Mouse (Mus musculus) heart, embryonic 15.5 days (tissue): ENCODE data around the gene Bbs9. TPM values are rescaled to one million over a fixed set of nuclear protein-coding genes. Genes with fewer than 3 reads are reported as not detected.

Source experiments
- ATAC-seq: fragments of 200-750 bp; cut with Nextera tagmentation; replicated peaks from 2 replicates; pipeline ENCODE4 v1.8.0; 2017; ENCODE audit warnings: low read depth, moderate TSS enrichment; ENCODE audit not compliant: insufficient number of reproducible peaks, insufficient read depth, low FRiP score
- H3K27ac ChIP-seq: fragments of 300-500 bp; sonication (generic); 2 replicates; pipeline ENCODE4 v1.5.1; 2015; ENCODE audit warnings: mild to moderate bottlenecking, inconsistent platforms
- H3K27me3 ChIP-seq: fragments of 300-500 bp; sonication (generic); 2 replicates; pipeline ENCODE4 v1.6.1; 2015; ENCODE audit warnings: inconsistent platforms
- H3K36me3 ChIP-seq: fragments of 300-500 bp; sonication (generic); 2 replicates; pipeline ENCODE4 v1.6.1; 2015; ENCODE audit warnings: mild to moderate bottlenecking, inconsistent platforms
- H3K4me1 ChIP-seq: fragments of 300-500 bp; sonication (generic); replicated peaks from 2 replicates; pipeline ENCODE4 v1.6.1; 2015; ENCODE audit warnings: inconsistent platforms
- H3K4me2 ChIP-seq: fragments of 300-500 bp; sonication (generic); 2 replicates; pipeline ENCODE4 v1.6.1; 2015; ENCODE audit warnings: inconsistent platforms, mild to moderate bottlenecking, moderate library complexity
- H3K4me3 ChIP-seq: fragments of 300-500 bp; sonication (generic); 2 replicates; pipeline ENCODE4 v1.5.1; 2015; ENCODE audit warnings: mild to moderate bottlenecking, inconsistent platforms
- H3K9ac ChIP-seq: fragments of 300-500 bp; sonication (generic); 2 replicates; pipeline ENCODE4 v1.6.1; 2015; ENCODE audit warnings: mild to moderate bottlenecking, inconsistent platforms
- H3K9me3 ChIP-seq: fragments of 300-500 bp; sonication (generic); replicated peaks from 2 replicates; pipeline ENCODE4 v1.6.1; 2016; ENCODE audit warnings: inconsistent platforms
- WGBS: fragments of 180-500 bp; shearing (Covaris S2); methylation state at CpG from one replicate; pipeline ENCODE4 v1.1.7; 2015; ENCODE audit warnings: mixed read lengths; 5-methylcytosine and 5-hydroxymethylcytosine counted together
- polyA plus RNA-seq: library from polyadenylated mRNA; unstranded; fragments of >200 nt; fragmentation: Nextera tagmentation; extraction: Ambion mirVana; gene quantifications from 2 replicates; pipeline ENCODE4 v1.2.1, GENCODE M21; 2015

Bbs9 gene
- polyA plus RNA-seq, 1 experiment from 2014 or later, result 7.6 TPM

- ATAC-seq, result no peak
- Histone ChIP-seq H3K27ac (no peak overlapping the region), H3K4me3 (no peak overlapping the region), H3K36me3 (no peaks in the 10 kb centered on the region), H3K27me3 (no peaks in the 10 kb centered on the region), H3K9me3 (no peaks in the 10 kb centered on the region), H3K4me2 (no peak overlapping the region), H3K4me1 (peaks cover 24% of the 10 kb centered on the region), H3K9ac (no peak overlapping the region)
- WGBS, result 80% methylated on average over 6 of the region's 6 CpGs
Measured at GRCm38 (mm10) chr9:22819539-22819938, 344.0 kb downstream of the Bbs9 start.

- no peak for ATAC-seq
Measured at GRCm38 (mm10) chr9:22820646-22821185, 345.2 kb downstream of the Bbs9 start.

GRCm38 (mm10) chr9:22822770-22823169 is 347.3 kb downstream of the Bbs9 start:
- Histone ChIP-seq H3K9me3 (no peaks in the 10 kb centered on the region), H3K4me3 (no peak overlapping the region), H3K4me1 (peaks cover 10% of the 10 kb centered on the region), H3K9ac (no peak overlapping the region), H3K27me3 (no peaks in the 10 kb centered on the region), H3K36me3 (no peaks in the 10 kb centered on the region), H3K4me2 (peak overlapping the region; percentile 27; the same call in 1 of the 2 replicates), H3K27ac (no peak overlapping the region)
- WGBS, result 35% methylated on average over 5 of the region's 5 CpGs
- ATAC-seq, result no peak

More at GRCm38 (mm10) chr9:22820646-22821185, 345.2 kb downstream of the Bbs9 start:
- WGBS, result 54% methylated on average over 6 of the region's 6 CpGs
- Histone ChIP-seq H3K4me3 (no peak overlapping the region), H3K9me3 (no peaks in the 10 kb centered on the region), H3K27ac (no peak overlapping the region), H3K4me2 (no peak overlapping the region), H3K36me3 (no peaks in the 10 kb centered on the region), H3K9ac (no peak overlapping the region), H3K27me3 (no peaks in the 10 kb centered on the region), H3K4me1 (peaks cover 12% of the 10 kb centered on the region)

- WGBS, result 56% methylated on average over 3 of the region's 3 CpGs
Measured at GRCm38 (mm10) chr9:22823856-22824255, 348.3 kb downstream of the Bbs9 start.

GRCm38 (mm10) chr9:22824910-22825309 is 349.4 kb downstream of the Bbs9 start:
- H3K27me3 ChIP-seq, result no peaks in the 10 kb centered on the region
- no peak for ATAC-seq
- H3K4me2 ChIP-seq, result no peak overlapping the region
- H3K27ac ChIP-seq, result no peak overlapping the region
- H3K9me3 ChIP-seq, result no peaks in the 10 kb centered on the region
- H3K36me3 ChIP-seq, result no peaks in the 10 kb centered on the region
- no peak overlapping the region for H3K9ac ChIP-seq
- peaks cover 10% of the 10 kb centered on the region for H3K4me1 ChIP-seq
- no peak overlapping the region for H3K4me3 ChIP-seq
- 59% methylated on average over 8 of the region's 8 CpGs for WGBS

More at GRCm38 (mm10) chr9:22823856-22824255, 348.3 kb downstream of the Bbs9 start:
- Histone ChIP-seq H3K4me1 (peaks cover 10% of the 10 kb centered on the region), H3K4me2 (no peak overlapping the region), H3K27me3 (no peaks in the 10 kb centered on the region), H3K36me3 (no peaks in the 10 kb centered on the region), H3K9me3 (no peaks in the 10 kb centered on the region), H3K4me3 (no peak overlapping the region), H3K9ac (no peak overlapping the region), H3K27ac (no peak overlapping the region)
- no peak for ATAC-seq

- no peaks in the 10 kb centered on the region for H3K9me3 ChIP-seq
- ATAC-seq, result no peak
- no peak overlapping the region for H3K4me3 ChIP-seq
- no peak overlapping the region for H3K4me2 ChIP-seq
- 61% methylated on average over 3 of the region's 3 CpGs for WGBS
- no peaks in the 10 kb centered on the region for H3K27me3 ChIP-seq
- H3K27ac ChIP-seq, result no peak overlapping the region
- H3K4me1 ChIP-seq, result peaks cover 15% of the 10 kb centered on the region
- no peaks in the 10 kb centered on the region for H3K36me3 ChIP-seq
- no peak overlapping the region for H3K9ac ChIP-seq
Measured at GRCm38 (mm10) chr9:22826571-22826990, 351.1 kb downstream of the Bbs9 start.

GRCm38 (mm10) chr9:22827176-22827770 is 351.8 kb downstream of the Bbs9 start:
- 71% methylated on average over 2 of the region's 2 CpGs for WGBS
- no peaks in the 10 kb centered on the region for H3K27me3 ChIP-seq
- H3K4me3 ChIP-seq, result no peak overlapping the region
- H3K4me1 ChIP-seq, result peaks cover 12% of the 10 kb centered on the region
- H3K9ac ChIP-seq, result no peak overlapping the region
- no peaks in the 10 kb centered on the region for H3K9me3 ChIP-seq
- H3K4me2 ChIP-seq, result no peak overlapping the region
- H3K27ac ChIP-seq, result no peak overlapping the region
- no peak for ATAC-seq
- no peaks in the 10 kb centered on the region for H3K36me3 ChIP-seq

GRCm38 (mm10) chr9:22829212-22829960 is 353.9 kb downstream of the Bbs9 start:
- H3K36me3 ChIP-seq, result no peaks in the 10 kb centered on the region
- 83% methylated on average over 21 of the region's 21 CpGs for WGBS

GRCm38 (mm10) chr9:22834994-22835512 is 359.5 kb downstream of the Bbs9 start:
- H3K4me2 ChIP-seq, result no peak overlapping the region
- peaks cover 12% of the 10 kb centered on the region; the same call in 1 of the 2 replicates for H3K4me1 ChIP-seq
- no peak overlapping the region for H3K9ac ChIP-seq
- no peak overlapping the region for H3K4me3 ChIP-seq
- no peak overlapping the region for H3K27ac ChIP-seq
- no peaks in the 10 kb centered on the region for H3K27me3 ChIP-seq
- H3K9me3 ChIP-seq, result no peaks in the 10 kb centered on the region
- ATAC-seq, result no peak
- whole genome bisulfite sequencing, result 94% methylated on average over 1 of the region's 1 CpGs
- no peaks in the 10 kb centered on the region for H3K36me3 ChIP-seq

More at GRCm38 (mm10) chr9:22829212-22829960, 353.9 kb downstream of the Bbs9 start:
- Histone ChIP-seq H3K4me3 (no peak overlapping the region), H3K9me3 (no peaks in the 10 kb centered on the region), H3K4me2 (no peak overlapping the region), H3K9ac (no peak overlapping the region), H3K27me3 (no peaks in the 10 kb centered on the region), H3K4me1 (peaks cover 7% of the 10 kb centered on the region; the same call in 1 of the 2 replicates), H3K27ac (no peak overlapping the region)
- ATAC-seq, result no peak

GRCm38 (mm10) chr9:22837000-22837399 is 361.5 kb downstream of the Bbs9 start:
- no peak for ATAC-seq
- H3K9me3 ChIP-seq, result no peaks in the 10 kb centered on the region

GRCm38 (mm10) chr9:22837702-22838210 is 362.2 kb downstream of the Bbs9 start:
- Histone ChIP-seq H3K9ac (no peak overlapping the region), H3K4me3 (no peak overlapping the region), H3K4me1 (0 out of 2 replicates have a peak, but pooled peaks cover 8% of the 10 kb centered on the region), H3K9me3 (no peaks in the 10 kb centered on the region), H3K27ac (no peak overlapping the region), H3K27me3 (no peaks in the 10 kb centered on the region), H3K36me3 (no peaks in the 10 kb centered on the region), H3K4me2 (no peak overlapping the region)
- 38% methylated on average over 4 of the region's 4 CpGs for WGBS
- ATAC-seq, result no peak

More at GRCm38 (mm10) chr9:22837000-22837399, 361.5 kb downstream of the Bbs9 start:
- Histone ChIP-seq H3K9ac (no peak overlapping the region), H3K27ac (no peak overlapping the region), H3K27me3 (no peaks in the 10 kb centered on the region), H3K4me2 (no peak overlapping the region), H3K4me1 (0 out of 2 replicates have a peak, but pooled peaks cover 8% of the 10 kb centered on the region), H3K4me3 (no peak overlapping the region), H3K36me3 (no peaks in the 10 kb centered on the region)
- WGBS, result 64% methylated on average over 6 of the region's 6 CpGs
